Mouse (Mus musculus) telencephalon, adult 2 months (tissue): ENCODE data around the gene Mylpf.

Experiments used
- DNase-seq: peaks from one replicate; pipeline ENCODE4 v3.0.0-alpha.2; 2011; ENCODE audit warnings: low read depth, low spot score

Mylpf gene

GRCm38 (mm10) chr7:127259186-127259905 is 50.7 kb downstream of the Mylpf start:
- no peak for DNase-seq

- peak; percentile 99 for DNase-seq
Measured at GRCm38 (mm10) chr7:127260309-127261111, 51.8 kb downstream of the Mylpf start, which contains the start of gene Dctpp1. Gene Dctpp1, minus strand, starts transcription at chr7:127260709.

- DNase-seq = no peak
Measured at GRCm38 (mm10) chr7:127262218-127262961, 53.7 kb downstream of the Mylpf start.

- no peak for DNase-seq
Measured at GRCm38 (mm10) chr7:127263526-127263925, 54.8 kb downstream of the Mylpf start.
